Mouse (Mus musculus) cerebellum, adult 9-11 months (tissue): ENCODE measurements around the gene Rhbdd1.
A peak's percentile ranks its signal among the peaks of the same experiment; 100 is the strongest.

Source experiments
- DNase-seq: peaks from one replicate; pipeline ENCODE4 v3.0.0; 2022

Rhbdd1 gene

DNA sequence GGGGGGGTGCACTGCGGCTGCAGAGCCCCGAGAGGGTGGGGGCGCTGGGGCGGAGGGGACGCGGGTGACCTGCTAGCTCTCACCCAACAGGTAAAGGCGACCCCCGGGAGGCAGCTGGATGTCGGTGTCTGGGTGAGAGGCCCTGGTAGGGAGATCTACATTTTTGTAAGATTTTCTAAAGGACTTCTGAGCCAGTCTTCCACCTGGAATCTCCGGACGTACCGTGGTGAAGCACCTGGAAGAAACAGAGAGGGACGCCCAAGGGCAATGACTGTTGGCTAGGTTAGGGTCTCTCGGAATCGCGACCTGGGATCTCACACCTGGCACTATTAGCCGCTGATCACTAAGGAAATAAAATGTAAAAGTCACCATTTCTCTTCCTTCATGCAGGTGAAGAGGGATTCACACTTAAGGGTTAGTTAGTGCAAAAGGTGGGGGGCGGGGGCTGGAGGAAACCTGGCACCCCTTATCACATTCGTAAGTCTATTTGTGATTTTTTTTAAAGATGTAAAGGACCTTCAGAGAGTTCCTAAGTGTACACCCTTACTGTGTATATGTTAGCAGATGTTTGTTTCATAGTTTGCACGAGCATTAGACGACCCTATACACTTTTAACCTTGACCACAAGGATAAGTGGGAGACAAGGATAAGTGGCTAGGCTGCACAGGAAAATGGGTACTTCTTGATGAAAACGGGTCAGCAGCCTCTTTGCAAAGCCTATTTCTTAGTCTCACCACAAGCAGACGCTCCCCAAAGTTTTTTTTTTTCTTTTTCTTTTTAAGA, 24.1 kb upstream of the Rhbdd1 start:
- no peak for DNase-seq

DNA sequence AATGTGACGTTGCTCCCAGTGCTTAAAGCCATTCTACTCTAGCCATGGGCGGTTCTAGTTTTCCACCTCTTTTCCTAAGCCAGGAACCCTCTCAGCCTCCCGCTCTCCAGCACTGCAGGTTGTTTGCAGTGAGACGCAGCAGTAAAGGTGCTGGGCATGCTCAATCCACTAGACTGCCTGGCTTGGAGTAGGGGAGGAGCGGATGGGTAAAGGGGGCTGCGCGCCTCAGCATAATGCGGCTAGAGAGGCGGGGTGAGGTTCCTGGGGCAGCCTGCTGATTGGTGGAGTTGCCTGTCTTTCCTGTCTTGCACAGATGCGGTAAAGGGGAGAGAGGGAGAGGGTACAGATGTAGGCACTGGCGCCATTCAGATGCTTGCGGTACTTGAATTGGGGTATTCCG, 23.5 kb upstream of the Rhbdd1 start:
- DNase-seq: peak; percentile 83

- peak; percentile 49 for DNase-seq
Observed at GRCm38 (mm10) chr1:82294102-82294501, 22.1 kb upstream of the Rhbdd1 start.

GRCm38 (mm10) chr1:82298586-82298985, 17.7 kb upstream of the Rhbdd1 start:
- DNase-seq: no peak

DNA sequence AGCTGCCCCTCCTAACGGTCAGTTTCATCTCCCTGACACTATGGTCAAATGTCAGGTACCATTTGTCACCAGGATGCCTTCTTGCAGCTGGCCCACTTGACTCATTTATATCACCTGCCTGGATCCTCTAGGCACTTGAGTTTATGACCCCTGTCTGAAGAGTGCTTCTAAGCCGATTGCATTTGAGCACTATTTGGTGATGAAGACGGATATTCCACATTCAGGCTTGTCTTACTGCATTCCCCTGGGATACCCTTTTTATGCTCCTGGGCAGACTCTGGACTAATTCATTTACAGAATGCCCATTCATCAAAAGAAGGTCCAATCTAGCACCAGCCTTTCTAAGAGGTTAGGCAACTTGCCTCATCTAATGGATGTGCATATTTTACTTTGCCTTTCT, 11.8 kb upstream of the Rhbdd1 start:
- no peak for DNase-seq

GRCm38 (mm10) chr1:82316746-82317126, 484 bp downstream of the Rhbdd1 start:
- DNase-seq: peak; percentile 59

- DNase-seq: no peak
Observed at GRCm38 (mm10) chr1:82320456-82320855, 4.2 kb downstream of the Rhbdd1 start.

DNA sequence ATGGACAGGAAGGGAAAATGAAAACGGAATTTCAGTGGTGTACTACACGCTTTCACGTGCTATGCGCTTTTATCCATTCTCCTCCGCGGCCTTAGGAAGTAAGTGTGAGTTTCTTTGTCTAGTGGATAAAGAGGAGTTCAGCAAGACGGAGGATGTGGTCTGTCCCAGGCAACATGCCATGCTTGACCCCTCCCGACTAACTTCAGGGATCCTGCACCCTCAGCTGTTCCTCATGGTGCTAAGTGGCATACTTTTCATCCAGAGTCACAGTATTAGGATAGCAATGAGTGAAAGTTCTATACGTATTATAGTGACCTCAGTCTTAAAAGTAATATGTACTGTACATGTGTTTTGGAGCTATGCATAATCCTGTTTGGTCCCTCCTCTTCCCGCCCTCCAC, 4.6 kb downstream of the Rhbdd1 start:
- no peak for DNase-seq

DNA sequence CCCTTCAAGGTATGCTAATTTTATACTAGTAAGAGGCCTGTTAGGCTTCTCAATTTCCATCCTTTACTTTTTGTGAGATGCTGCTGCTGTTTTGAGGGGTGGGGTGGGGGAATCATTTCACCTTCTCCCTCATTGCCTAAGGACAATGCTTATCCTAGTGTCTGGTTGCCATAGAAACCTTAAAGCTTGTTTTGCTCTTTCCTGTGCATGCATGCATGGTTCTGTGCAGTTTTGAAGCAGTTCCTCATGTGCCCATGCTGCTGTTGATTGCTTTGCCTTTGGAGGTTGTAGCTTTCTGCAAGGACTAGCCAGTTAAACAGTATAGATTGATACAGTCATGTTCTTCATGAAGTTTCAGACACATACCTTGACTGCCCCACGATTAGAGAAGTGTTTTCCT, 5.2 kb downstream of the Rhbdd1 start:
- DNase-seq: no peak

DNA sequence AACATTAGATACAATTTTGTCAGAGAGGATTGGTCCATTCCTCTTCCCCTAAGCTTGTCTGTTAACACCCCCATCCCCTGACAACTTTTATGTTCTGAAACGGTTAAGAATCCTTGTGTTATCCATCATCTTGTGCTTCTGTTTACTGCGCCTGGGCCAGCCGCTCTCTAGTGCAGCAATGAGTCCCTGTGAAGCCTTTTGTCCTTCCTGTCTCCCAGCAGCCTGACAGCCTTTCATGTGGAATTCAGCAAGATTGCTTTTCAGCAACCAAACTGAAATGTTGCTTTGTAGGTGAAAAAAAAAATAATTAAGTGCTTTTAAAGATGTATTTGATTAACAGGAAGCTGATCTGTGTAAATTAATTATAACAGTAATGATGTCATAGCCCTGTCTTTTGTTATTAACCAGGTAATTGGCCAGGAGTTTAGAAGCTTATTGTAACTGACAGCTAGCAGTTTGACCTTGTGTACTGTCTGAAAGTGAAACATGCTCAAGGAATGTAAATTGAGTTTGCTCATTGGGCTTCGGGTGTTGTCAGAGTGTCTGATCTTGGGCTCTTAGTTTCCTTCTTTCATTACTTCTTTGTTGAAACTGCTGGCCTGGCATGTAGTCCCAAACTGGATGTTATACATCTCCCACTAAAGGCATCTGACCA, 8.0 kb downstream of the Rhbdd1 start:
- no peak for DNase-seq

DNA sequence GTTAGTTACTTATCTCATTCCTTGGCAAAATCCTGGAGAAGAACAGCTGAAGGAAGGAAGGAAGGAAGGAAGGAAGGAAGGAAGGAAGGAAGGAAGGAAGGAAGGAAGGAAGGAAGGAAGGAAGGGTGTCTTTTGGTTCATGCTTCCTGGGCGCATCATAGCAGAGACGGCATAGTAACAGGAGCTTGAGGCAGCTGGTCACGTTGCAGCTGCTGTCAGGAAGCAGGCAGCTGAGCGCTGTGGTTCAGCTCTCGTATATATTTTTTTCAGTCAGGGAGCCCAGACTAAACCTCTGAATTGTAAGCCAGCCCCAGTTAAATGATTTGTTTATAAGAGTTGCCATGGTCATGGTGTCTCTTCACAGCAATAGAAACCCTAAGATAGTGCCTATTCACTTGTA, 9.9 kb downstream of the Rhbdd1 start:
- no peak for DNase-seq

- no peak for DNase-seq
Observed at GRCm38 (mm10) chr1:82328033-82328775, 12.0 kb downstream of the Rhbdd1 start.

DNA sequence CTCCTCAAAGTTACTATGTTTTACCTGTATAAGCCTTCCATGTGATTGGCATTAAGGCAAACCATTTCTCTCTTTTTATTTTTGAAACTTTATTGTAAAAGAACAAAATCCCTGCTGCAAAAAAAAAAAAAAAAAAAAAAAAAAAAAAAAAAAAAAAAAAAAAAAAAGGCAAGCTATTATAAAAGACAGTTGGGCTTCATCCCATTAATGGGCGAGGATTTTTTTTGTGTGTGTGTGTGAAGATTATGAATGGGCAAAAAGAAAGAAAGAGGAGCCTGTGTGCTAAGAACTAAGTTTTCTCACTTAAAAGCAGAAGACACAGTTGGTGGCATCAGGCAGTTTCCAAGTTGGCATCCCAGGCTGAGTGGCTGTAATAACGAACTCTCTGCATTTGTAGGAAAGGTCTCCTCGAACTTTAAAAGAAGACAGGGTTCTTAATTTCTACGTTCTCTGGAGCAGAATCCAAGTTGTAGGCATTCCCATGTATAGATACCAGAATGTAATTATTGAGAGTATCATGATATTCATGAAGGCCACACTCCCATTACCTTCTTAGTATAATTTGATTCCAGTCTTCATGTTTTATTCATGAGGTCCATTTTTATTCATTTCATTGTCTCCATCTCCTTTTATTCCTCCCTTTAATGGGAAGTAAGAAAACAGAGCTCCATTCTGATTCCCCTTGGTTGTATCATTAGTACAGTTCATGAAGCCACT, 13.1 kb downstream of the Rhbdd1 start:
- no peak for DNase-seq

- DNase-seq: no peak
Observed at GRCm38 (mm10) chr1:82329954-82330247, 13.6 kb downstream of the Rhbdd1 start.

- no peak for DNase-seq
Observed at GRCm38 (mm10) chr1:82334506-82334905, 18.3 kb downstream of the Rhbdd1 start.

DNA sequence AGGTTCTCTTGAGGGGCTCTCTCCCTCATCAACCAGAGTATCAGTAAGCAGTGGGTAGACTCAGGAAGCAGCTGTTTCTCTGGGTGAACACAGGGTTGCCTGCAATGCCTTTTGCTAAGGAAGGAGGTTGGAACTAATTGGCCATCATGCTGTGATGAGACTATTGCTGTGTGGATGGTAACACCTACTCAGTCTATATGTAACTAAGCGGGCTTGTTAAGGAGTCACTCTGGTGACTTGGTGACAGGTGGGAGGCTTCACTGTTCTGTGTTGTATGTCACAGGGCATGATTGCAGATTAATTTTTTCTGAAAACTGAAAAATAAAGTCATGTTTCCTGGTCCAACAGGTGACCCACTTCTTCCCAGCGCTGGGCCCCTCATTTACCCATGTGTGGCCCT, 36.8 kb downstream of the Rhbdd1 start:
- no peak for DNase-seq

DNA sequence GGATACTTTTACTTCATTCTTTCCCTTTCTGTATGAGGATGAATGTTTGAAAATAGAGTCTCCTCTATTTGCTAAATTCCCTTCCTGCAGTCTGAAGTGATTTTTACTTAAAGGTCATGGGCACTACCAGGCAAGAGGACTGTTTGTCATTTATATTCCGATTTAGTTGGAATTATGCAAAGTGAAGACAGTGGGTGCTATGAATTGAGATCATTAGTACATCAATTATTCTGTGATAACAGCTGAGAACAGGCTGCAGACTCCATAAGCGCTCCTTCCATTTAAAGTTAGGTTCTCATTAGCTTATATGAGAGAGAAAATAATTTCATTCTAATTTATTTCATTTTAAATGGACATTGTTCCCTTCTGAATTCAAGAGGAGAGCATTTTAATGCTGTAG, 37.5 kb downstream of the Rhbdd1 start:
- DNase-seq: no peak

GRCm38 (mm10) chr1:82358871-82359647, 42.8 kb downstream of the Rhbdd1 start:
- no peak for DNase-seq

GRCm38 (mm10) chr1:82359648-82360026, 43.4 kb downstream of the Rhbdd1 start:
- DNase-seq: no peak

DNA sequence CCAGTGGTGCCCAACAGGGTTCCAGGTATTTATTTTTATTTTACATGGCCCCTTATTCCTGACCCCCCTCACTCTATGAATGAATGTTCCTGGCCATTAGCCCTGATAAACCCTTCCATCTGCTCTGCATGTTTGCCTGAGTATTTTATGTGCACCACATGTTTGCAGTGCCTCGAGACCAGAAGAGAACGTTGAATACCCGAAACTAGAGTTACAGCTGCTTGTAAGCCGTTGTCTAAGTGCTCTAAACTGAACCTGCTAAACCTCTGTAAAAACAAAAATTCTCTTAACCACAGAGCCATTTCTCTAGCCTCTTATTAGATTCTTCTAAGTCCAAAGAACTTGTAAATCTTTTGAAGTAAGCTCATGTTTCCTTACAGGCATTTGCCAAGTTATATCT, 45.0 kb downstream of the Rhbdd1 start:
- DNase-seq: no peak

GRCm38 (mm10) chr1:82362165-82362564, 45.9 kb downstream of the Rhbdd1 start:
- no peak for DNase-seq

DNA sequence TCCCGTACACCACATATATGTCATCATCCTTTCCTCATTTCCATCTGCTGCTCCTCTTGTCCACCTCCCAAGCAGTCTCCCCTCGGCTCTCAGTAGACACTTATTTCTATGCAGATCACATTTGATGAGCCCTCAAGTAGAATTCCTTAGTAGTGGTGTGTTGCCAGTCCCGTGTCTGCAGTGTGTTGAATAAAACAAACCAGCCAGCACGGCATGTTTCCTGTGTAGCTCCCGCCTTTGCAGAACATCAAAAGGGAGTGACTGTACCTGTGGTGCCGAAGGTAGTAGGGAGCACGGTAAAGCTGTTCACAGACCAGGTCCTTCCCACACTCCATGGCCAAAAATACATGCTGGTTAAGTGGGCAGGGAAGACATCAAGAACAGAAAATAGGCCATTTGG, 47.8 kb downstream of the Rhbdd1 start:
- DNase-seq: no peak

- DNase-seq: no peak
Observed at GRCm38 (mm10) chr1:82364468-82364867, 48.2 kb downstream of the Rhbdd1 start.
